Mouse (Mus musculus): ENCODE results near the gene Cnst. TPM values are rescaled to one million over a fixed set of nuclear protein-coding genes. Genes with fewer than 3 reads are reported as not detected.

Cnst gene
- polyA plus RNA-seq, 1 experiment from 2014 or later: 14.8 TPM

DNA sequence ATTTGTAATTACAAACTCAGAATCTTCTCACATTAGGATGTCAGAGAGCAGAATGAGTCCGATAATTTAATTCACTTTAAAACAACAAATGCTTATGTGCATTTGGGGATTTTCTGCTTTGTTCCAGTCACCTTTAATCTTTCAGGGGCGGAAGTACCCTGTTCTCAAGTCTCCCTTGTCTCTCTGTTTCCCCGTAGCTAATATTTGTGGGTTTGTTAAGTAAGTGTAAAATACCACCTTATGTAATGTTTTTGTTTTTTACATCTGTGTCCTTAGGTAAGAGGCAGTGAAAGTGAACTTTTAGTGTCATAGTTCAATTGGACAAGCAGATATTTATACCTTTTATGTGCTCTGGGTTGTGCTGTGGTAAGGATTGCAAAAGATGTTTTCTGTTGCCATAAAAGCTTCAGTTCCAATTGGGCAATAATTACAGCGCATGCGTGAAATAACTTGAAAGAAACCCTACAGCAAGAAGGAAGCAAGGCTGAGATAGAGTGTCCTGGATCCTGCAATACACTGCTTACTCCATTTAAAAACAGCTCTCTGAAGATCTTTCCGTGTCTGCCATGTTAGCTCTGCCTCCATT, 14.8 kb downstream of the Cnst start:
- H3K9me3 ChIP-seq (ENCODE audit: control insufficient read depth, low read length): no peaks in the 10 kb centered on the region
- no peak overlapping the region for H3K27ac ChIP-seq (replicated peaks; ENCODE audit: low read depth, low read length)
- H3K27me3 ChIP-seq (ENCODE audit: control insufficient read depth, insufficient read depth, low read length): no peaks in the 10 kb centered on the region
- H3K4me3 ChIP-seq (ENCODE audit: low read depth, low read length): no peak overlapping the region
- no peak overlapping the region for H3K4me2 ChIP-seq (ENCODE audit: low read depth, severe bottlenecking)
- no peaks in the 10 kb centered on the region for H3K36me3 ChIP-seq (ENCODE audit: control insufficient read depth, insufficient read depth, low read length)
- H3K4me1 ChIP-seq (ENCODE audit: control insufficient read depth, insufficient read depth, low read length): no peaks in the 10 kb centered on the region
- DNase-seq (ENCODE audit: low spot score) (no peak), ATAC-seq (ENCODE audit: insufficient number of reproducible peaks, low FRiP score, low TSS enrichment, low read depth) (no peak)
- H3K9ac ChIP-seq (ENCODE audit: low read length): no peak overlapping the region
- WGBS: 88% methylated on average over 6 of the region's 6 CpGs

DNA sequence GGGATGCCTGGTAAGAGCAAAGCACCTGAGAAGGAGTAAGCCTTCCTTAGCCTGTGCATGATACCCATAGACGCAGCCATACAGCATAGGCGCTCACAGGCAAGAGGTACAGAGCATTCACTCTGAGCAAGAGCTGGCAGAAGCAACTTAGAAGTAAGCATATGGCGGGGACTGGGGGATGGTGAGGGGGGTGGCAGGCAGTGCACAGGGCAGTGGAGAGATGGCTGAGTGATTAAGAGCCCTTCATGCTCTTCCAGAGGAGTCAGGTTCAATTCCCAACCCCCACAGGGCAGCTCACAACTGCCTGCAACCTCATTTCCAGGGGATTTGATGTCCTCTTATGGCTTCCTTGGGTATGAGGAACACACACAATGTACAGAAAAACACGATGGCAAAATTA, 17.0 kb downstream of the Cnst start:
- DNase-seq (ENCODE audit: low spot score): no peak
- no peaks in the 10 kb centered on the region for H3K27me3 ChIP-seq (ENCODE audit: control insufficient read depth, insufficient read depth, low read length)
- H3K9me3 ChIP-seq (ENCODE audit: control insufficient read depth, low read length): no peaks in the 10 kb centered on the region
- peaks cover 3% of the 10 kb centered on the region for H3K4me1 ChIP-seq (ENCODE audit: control insufficient read depth, insufficient read depth, low read length)
- H3K4me3 ChIP-seq (ENCODE audit: low read depth, low read length): no peak overlapping the region
- 84% methylated on average over 4 of the region's 4 CpGs for WGBS
- no peak overlapping the region for H3K4me2 ChIP-seq (ENCODE audit: low read depth, severe bottlenecking)
- no peak for ATAC-seq (ENCODE audit: insufficient number of reproducible peaks, low FRiP score, low TSS enrichment, low read depth)
- H3K9ac ChIP-seq (ENCODE audit: low read length): no peak overlapping the region
- no peak overlapping the region for H3K27ac ChIP-seq (replicated peaks; ENCODE audit: low read depth, low read length)
- no peaks in the 10 kb centered on the region for H3K36me3 ChIP-seq (ENCODE audit: control insufficient read depth, insufficient read depth, low read length)

DNA sequence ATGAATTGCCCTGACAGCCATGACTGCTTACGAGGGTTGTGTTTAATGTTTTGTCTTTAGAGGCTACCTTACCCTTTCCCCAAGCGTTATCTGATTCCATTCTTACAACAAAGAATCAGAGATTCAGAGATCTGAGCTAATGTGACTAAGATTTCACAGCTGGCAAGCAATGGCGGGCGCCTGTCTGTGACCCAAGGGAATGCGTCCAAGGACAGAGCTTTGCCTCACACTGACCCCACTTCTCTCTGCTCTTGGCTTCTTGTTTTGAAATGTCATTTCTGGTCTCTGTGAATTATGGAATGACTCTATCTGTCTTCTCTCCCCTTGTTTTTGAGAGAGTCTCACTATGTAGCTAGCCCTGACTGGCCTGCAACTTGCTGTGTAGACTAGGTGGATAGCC, 17.8 kb downstream of the Cnst start:
- H3K9ac ChIP-seq (ENCODE audit: low read length): no peak overlapping the region
- no peak overlapping the region for H3K4me3 ChIP-seq (ENCODE audit: low read depth, low read length)
- DNase-seq (ENCODE audit: low spot score) (no peak), ATAC-seq (ENCODE audit: insufficient number of reproducible peaks, low FRiP score, low TSS enrichment, low read depth) (no peak)
- no peak overlapping the region for H3K27ac ChIP-seq (replicated peaks; ENCODE audit: low read depth, low read length)
- H3K9me3 ChIP-seq (ENCODE audit: control insufficient read depth, low read length): no peaks in the 10 kb centered on the region
- H3K4me2 ChIP-seq (ENCODE audit: low read depth, severe bottlenecking): no peak overlapping the region
- no peaks in the 10 kb centered on the region for H3K27me3 ChIP-seq (ENCODE audit: control insufficient read depth, insufficient read depth, low read length)
- 84% methylated on average over 5 of the region's 5 CpGs for WGBS
- peaks cover 3% of the 10 kb centered on the region for H3K4me1 ChIP-seq (ENCODE audit: control insufficient read depth, insufficient read depth, low read length)
- H3K36me3 ChIP-seq (ENCODE audit: control insufficient read depth, insufficient read depth, low read length): no peaks in the 10 kb centered on the region

DNA sequence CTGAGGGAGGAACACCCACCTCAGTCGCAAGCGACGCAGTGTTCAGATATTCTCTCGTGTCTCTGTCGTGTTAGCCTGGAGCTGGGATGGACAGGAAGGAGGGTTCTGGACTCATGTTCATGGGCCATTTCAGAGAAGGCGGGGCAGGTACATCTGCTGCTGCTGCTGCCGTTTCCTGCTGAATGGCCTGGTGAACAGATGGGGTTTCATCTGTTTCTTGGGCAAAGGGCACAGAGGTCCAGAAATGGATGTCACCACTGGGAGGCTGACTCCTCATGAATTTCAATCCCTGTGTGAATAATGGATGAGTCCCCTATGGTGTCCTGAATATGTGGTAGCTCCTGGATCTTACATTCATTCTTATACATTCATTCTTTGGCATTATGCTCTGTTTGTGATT, 21.4 kb downstream of the Cnst start:
- Histone ChIP-seq H3K4me2 (ENCODE audit: low read depth, severe bottlenecking) (no peak overlapping the region), H3K27me3 (ENCODE audit: control insufficient read depth, insufficient read depth, low read length) (no peaks in the 10 kb centered on the region), H3K27ac (replicated peaks; ENCODE audit: low read depth, low read length) (no peak overlapping the region), H3K36me3 (ENCODE audit: control insufficient read depth, insufficient read depth, low read length) (no peaks in the 10 kb centered on the region), H3K4me1 (ENCODE audit: control insufficient read depth, insufficient read depth, low read length) (peaks cover 3% of the 10 kb centered on the region), H3K9me3 (ENCODE audit: control insufficient read depth, low read length) (no peaks in the 10 kb centered on the region), H3K4me3 (ENCODE audit: low read depth, low read length) (no peak overlapping the region), H3K9ac (ENCODE audit: low read length) (no peak overlapping the region)
- 66% methylated on average over 7 of the region's 7 CpGs for WGBS
- no peak for ATAC-seq (ENCODE audit: insufficient number of reproducible peaks, low FRiP score, low TSS enrichment, low read depth)
- no peak for DNase-seq (ENCODE audit: low spot score)

DNA sequence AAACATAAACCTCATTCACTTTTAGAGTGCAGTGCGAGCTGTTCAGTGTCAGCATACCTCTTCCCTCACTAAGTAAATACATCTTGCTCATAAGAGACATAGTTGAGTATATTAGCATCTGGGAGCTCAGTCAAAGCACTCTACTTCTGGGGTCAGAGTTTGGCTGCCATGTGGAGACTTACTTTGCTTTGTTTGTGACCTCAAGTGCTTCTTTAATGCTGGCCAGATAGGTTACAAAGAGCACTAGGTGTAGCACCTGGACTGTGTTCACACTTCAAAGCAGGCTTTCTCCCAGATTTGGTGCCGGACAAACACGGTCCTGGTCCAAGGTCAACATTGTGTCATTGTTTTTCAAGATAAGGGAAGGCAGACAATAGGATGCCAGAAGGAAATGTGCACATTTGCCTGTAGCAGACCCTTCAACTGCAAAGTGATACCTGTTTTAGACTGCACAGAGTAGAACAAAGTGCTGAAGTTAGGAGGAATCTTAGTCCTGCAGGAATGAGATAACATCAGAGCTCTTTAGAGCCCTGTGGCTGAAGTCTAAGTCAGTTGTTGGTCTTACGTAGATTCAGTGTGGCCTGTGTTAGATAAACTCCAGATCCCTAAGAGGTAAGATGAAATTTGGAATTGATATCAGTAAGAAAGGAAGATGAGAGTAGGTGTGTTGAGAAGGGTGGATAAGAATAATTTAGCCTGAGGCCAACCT, 22.7 kb downstream of the Cnst start:
- WGBS: 75% methylated on average over 4 of the region's 4 CpGs
- ATAC-seq (ENCODE audit: insufficient number of reproducible peaks, low FRiP score, low TSS enrichment, low read depth) (no peak), DNase-seq (ENCODE audit: low spot score) (no peak)
- no peaks in the 10 kb centered on the region for H3K36me3 ChIP-seq (ENCODE audit: control insufficient read depth, insufficient read depth, low read length)
- H3K4me2 ChIP-seq (ENCODE audit: low read depth, severe bottlenecking): no peak overlapping the region
- no peaks in the 10 kb centered on the region for H3K27me3 ChIP-seq (ENCODE audit: control insufficient read depth, insufficient read depth, low read length)
- no peak overlapping the region for H3K4me3 ChIP-seq (ENCODE audit: low read depth, low read length)
- H3K27ac ChIP-seq (replicated peaks; ENCODE audit: low read depth, low read length): no peak overlapping the region
- peaks cover 3% of the 10 kb centered on the region for H3K4me1 ChIP-seq (ENCODE audit: control insufficient read depth, insufficient read depth, low read length)
- no peaks in the 10 kb centered on the region for H3K9me3 ChIP-seq (ENCODE audit: control insufficient read depth, low read length)
- H3K9ac ChIP-seq (ENCODE audit: low read length): no peak overlapping the region

DNA sequence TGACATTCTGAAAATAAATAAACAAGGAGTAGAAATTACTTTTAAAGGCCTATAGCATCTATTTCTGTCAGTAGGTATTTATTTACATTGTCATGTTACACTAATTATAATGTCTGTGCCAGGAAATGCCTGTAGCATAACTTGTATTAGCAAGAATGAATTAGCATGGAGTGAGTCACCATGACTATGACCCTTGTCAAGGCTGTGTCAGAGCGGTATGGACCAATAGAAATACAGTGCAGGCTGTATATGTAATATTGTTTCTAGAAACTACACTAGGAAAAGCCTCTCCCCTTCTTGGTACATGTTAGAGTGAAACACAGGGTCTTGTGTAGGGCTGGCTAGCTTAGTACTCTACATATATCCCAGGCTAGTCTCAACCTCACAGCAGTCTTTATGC, 24.3 kb downstream of the Cnst start:
- Histone ChIP-seq H3K9ac (ENCODE audit: low read length) (no peak overlapping the region), H3K27ac (replicated peaks; ENCODE audit: low read depth, low read length) (no peak overlapping the region), H3K9me3 (ENCODE audit: control insufficient read depth, low read length) (no peaks in the 10 kb centered on the region), H3K27me3 (ENCODE audit: control insufficient read depth, insufficient read depth, low read length) (no peaks in the 10 kb centered on the region), H3K4me1 (ENCODE audit: control insufficient read depth, insufficient read depth, low read length) (peaks cover 7% of the 10 kb centered on the region), H3K36me3 (ENCODE audit: control insufficient read depth, insufficient read depth, low read length) (no peaks in the 10 kb centered on the region), H3K4me3 (ENCODE audit: low read depth, low read length) (no peak overlapping the region), H3K4me2 (ENCODE audit: low read depth, severe bottlenecking) (no peak overlapping the region)
- ATAC-seq (ENCODE audit: insufficient number of reproducible peaks, low FRiP score, low TSS enrichment, low read depth): no peak
- no peak for DNase-seq (ENCODE audit: low spot score)
- WGBS: 93% methylated on average over 1 of the region's 1 CpGs

DNA sequence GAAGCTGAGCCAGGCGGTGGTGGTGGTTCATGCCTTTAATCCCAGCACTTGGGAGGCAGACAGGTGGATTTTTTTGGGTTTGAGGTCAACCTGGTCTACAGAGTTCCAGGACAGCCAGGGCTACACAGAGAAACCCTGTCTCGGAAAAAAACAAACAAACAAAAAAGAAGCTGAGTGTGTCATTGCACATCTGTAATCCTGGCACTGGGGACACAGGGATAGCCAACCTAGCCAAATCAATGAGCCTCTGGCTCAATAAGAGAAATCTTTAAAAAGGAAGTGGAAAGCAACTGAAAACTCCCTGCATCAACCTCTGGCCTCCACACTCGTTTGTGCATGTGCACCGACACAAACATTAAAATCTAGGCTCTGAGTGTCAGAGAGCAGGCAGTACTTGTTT, 25.5 kb downstream of the Cnst start:
- Histone ChIP-seq H3K4me1 (ENCODE audit: control insufficient read depth, insufficient read depth, low read length) (peaks cover 7% of the 10 kb centered on the region), H3K27ac (replicated peaks; ENCODE audit: low read depth, low read length) (no peak overlapping the region), H3K27me3 (ENCODE audit: control insufficient read depth, insufficient read depth, low read length) (no peaks in the 10 kb centered on the region), H3K36me3 (ENCODE audit: control insufficient read depth, insufficient read depth, low read length) (no peaks in the 10 kb centered on the region), H3K9ac (ENCODE audit: low read length) (no peak overlapping the region), H3K9me3 (ENCODE audit: control insufficient read depth, low read length) (no peaks in the 10 kb centered on the region), H3K4me3 (ENCODE audit: low read depth, low read length) (no peak overlapping the region), H3K4me2 (ENCODE audit: low read depth, severe bottlenecking) (no peak overlapping the region)
- 87% methylated on average over 4 of the region's 4 CpGs for WGBS
- ATAC-seq (ENCODE audit: insufficient number of reproducible peaks, low FRiP score, low TSS enrichment, low read depth) (no peak), DNase-seq (ENCODE audit: low spot score) (no peak)

DNA sequence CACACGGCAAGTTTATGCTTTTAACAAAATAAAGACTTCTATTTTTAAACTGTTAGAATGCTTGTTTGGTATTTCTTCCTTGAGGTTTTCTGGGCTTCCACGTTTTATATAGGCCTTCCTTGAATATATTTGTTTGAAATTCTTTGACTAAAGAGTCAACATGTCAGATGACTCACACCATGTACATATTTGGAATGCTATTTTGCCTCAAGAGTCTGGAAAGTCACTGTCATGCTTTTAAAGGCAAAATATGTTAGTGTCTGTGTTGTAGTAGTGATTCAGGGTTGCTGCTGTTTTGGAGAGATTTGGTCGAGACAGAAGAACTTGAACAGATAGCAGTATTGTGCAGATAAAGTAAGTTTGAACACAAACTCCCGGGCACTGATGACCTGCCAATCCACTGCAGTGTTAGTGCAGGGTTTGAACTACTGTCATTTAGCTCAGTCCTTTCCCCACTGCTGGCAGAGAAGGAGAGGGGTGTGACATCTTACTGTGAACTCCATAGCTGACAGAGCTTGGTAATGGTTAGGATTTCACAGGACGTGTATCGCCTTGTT, 27.6 kb downstream of the Cnst start:
- no peak overlapping the region for H3K4me3 ChIP-seq (ENCODE audit: low read depth, low read length)
- ATAC-seq (ENCODE audit: insufficient number of reproducible peaks, low FRiP score, low TSS enrichment, low read depth) (no peak), DNase-seq (ENCODE audit: low spot score) (no peak)
- WGBS: 86% methylated on average over 6 of the region's 6 CpGs
- H3K4me2 ChIP-seq (ENCODE audit: low read depth, severe bottlenecking): no peak overlapping the region
- H3K9ac ChIP-seq (ENCODE audit: low read length): no peak overlapping the region
- no peaks in the 10 kb centered on the region for H3K36me3 ChIP-seq (ENCODE audit: control insufficient read depth, insufficient read depth, low read length)
- H3K27me3 ChIP-seq (ENCODE audit: control insufficient read depth, insufficient read depth, low read length): no peaks in the 10 kb centered on the region
- no peak overlapping the region for H3K27ac ChIP-seq (replicated peaks; ENCODE audit: low read depth, low read length)
- no peaks in the 10 kb centered on the region for H3K9me3 ChIP-seq (ENCODE audit: control insufficient read depth, low read length)
- 0 out of 2 replicates have a peak, but pooled peaks cover 3% of the 10 kb centered on the region for H3K4me1 ChIP-seq (ENCODE audit: control insufficient read depth, insufficient read depth, low read length)
